ENCODE assay signal across 29 mouse cellular contexts in genomic region chr1:155604706-155605105, GRCm38 (mm10). TPM values are rescaled to one million over a fixed set of nuclear protein-coding genes. Genes with fewer than 3 reads are reported as not detected.
DNase-seq lines count a peak whose midpoint lies in the region; ATAC-seq and TF ChIP-seq lines count a peak whose summit lies in the region.
"Had no signal": no experiment of that assay in that cellular context is flagged by ENCODE, and none has a peak within 500 bp of the region (broad histone marks: within the 10 kb centered on the region; RNA-seq: fewer than 3 reads in every experiment).

No protein-coding gene starts in this region.

- H3K27ac ChIP-seq in embryonic facial prominence, embryonic 11.5 days (replicated peaks; ENCODE audit: low read depth, low read length), result no peak overlapping the region
- H3K27ac ChIP-seq in embryonic facial prominence, embryonic 10.5 days (replicated peaks), result no peak overlapping the region
- H3K27ac ChIP-seq in liver, adult 2 months (replicated peaks; ENCODE audit: insufficient read depth, low read depth, low read length), result no peak overlapping the region
- H3K27ac ChIP-seq in liver, postnatal 0 days (ENCODE audit: low read depth), result no peak overlapping the region
- H3K27ac ChIP-seq: embryonic facial prominence, embryonic 12.5 days; forebrain, embryonic 10.5 days; gastrocnemius, adult 2 months; kidney, embryonic 15.5 days; limb, embryonic 12.5 days; liver, embryonic 12.5 days; lung, embryonic 15.5 days; macrophage; stomach, embryonic 15.5 days had no signal

- no peaks in the 10 kb centered on the region for H3K9me3 ChIP-seq in embryonic facial prominence, embryonic 11.5 days (replicated peaks; ENCODE audit: control insufficient read depth, low read length)
- H3K9me3 ChIP-seq in embryonic facial prominence, embryonic 10.5 days, result no peaks in the 10 kb centered on the region
- H3K9me3 ChIP-seq in liver, postnatal 0 days (ENCODE audit: low read length), result no peaks in the 10 kb centered on the region
- H3K9me3 ChIP-seq: embryonic facial prominence, embryonic 12.5 days; forebrain, embryonic 10.5 days; forebrain, embryonic 15.5 days; kidney, embryonic 15.5 days; limb, embryonic 12.5 days; liver, embryonic 12.5 days; lung, embryonic 15.5 days; stomach, embryonic 15.5 days had no signal

- TF ChIP-seq POLR2A in liver, adult 2 months (IDR thresholded peaks at IDR 0.05; ENCODE audit: extremely low read depth, insufficient read depth, low read length), result no peak

- H3K4me1 ChIP-seq in embryonic facial prominence, embryonic 11.5 days (ENCODE audit: control insufficient read depth, insufficient read depth, low read length), result no peaks in the 10 kb centered on the region; the same call in 1 of the 2 replicates
- H3K4me1 ChIP-seq in embryonic facial prominence, embryonic 10.5 days, result peaks cover 20% of the 10 kb centered on the region
- no peaks in the 10 kb centered on the region for H3K4me1 ChIP-seq in liver, adult 2 months (ENCODE audit: control insufficient read depth, insufficient read depth, low read length)
- H3K4me1 ChIP-seq in liver, postnatal 0 days (ENCODE audit: insufficient read depth), result no peaks in the 10 kb centered on the region
- H3K4me1 ChIP-seq: liver, embryonic 12.5 days; lung, embryonic 15.5 days; stomach, embryonic 15.5 days had no signal

- no peaks in the 10 kb centered on the region for H3K79me2 ChIP-seq in liver, adult 2 months (ENCODE audit: control insufficient read depth, insufficient read depth, low read length)

- ATAC-seq in embryonic facial prominence, embryonic 11.5 days (replicated peaks; ENCODE audit: insufficient number of reproducible peaks, low FRiP score, low TSS enrichment, low read depth), result no peak
- ATAC-seq in liver, postnatal 0 days, result no peak
- ATAC-seq in erythroid progenitor cell, adult 5-6 weeks (replicated peaks; ENCODE audit: low FRiP score, poor library complexity, severe bottlenecking), result no peak
- ATAC-seq: liver, embryonic 12.5 days had no signal

- no peaks in the 10 kb centered on the region for H3K36me3 ChIP-seq in embryonic facial prominence, embryonic 11.5 days (replicated peaks; ENCODE audit: control insufficient read depth, insufficient read depth, low read depth, low read length)
- H3K36me3 ChIP-seq in embryonic facial prominence, embryonic 10.5 days (replicated peaks), result no peaks in the 10 kb centered on the region
- H3K36me3 ChIP-seq in liver, adult 2 months (ENCODE audit: control insufficient read depth, insufficient read depth, low read length), result no peaks in the 10 kb centered on the region
- H3K36me3 ChIP-seq in liver, postnatal 0 days (replicated peaks; ENCODE audit: insufficient read depth, low read length), result no peaks in the 10 kb centered on the region
- H3K36me3 ChIP-seq: embryonic facial prominence, embryonic 12.5 days; forebrain, embryonic 10.5 days; forebrain, embryonic 15.5 days; kidney, embryonic 15.5 days; limb, embryonic 12.5 days; liver, embryonic 12.5 days; lung, embryonic 15.5 days; stomach, embryonic 15.5 days had no signal

- WGBS in embryonic facial prominence, embryonic 11.5 days, result 24% methylated on average over 1 of the region's 1 CpGs
- 38% methylated on average over 1 of the region's 1 CpGs for WGBS in embryonic facial prominence, embryonic 10.5 days
- WGBS in liver, adult 2 months, result 28% methylated on average over 1 of the region's 1 CpGs
- 58% methylated on average over 1 of the region's 1 CpGs for WGBS in liver, postnatal 0 days (ENCODE audit: insufficient replicate concordance)

- no peak overlapping the region for H3K4me2 ChIP-seq in embryonic facial prominence, embryonic 11.5 days (ENCODE audit: low read depth, low read length)
- H3K4me2 ChIP-seq in liver, postnatal 0 days (ENCODE audit: low read depth, low read length), result no peak overlapping the region
- H3K4me2 ChIP-seq: embryonic facial prominence, embryonic 12.5 days; forebrain, embryonic 15.5 days; heart, embryonic 11.5 days; kidney, embryonic 15.5 days; limb, embryonic 12.5 days; liver, embryonic 12.5 days; lung, embryonic 15.5 days; stomach, embryonic 15.5 days had no signal

- H3K4me3 ChIP-seq in embryonic facial prominence, embryonic 11.5 days (ENCODE audit: low read depth, low read length), result no peak overlapping the region
- no peak overlapping the region for H3K4me3 ChIP-seq in embryonic facial prominence, embryonic 10.5 days
- H3K4me3 ChIP-seq in liver, adult 2 months (ENCODE audit: insufficient read depth, low read depth, low read length), result no peak overlapping the region
- no peak overlapping the region for H3K4me3 ChIP-seq in liver, postnatal 0 days (ENCODE audit: low read depth, low read length)
- H3K4me3 ChIP-seq: embryonic facial prominence, embryonic 12.5 days; forebrain, embryonic 10.5 days; forebrain, embryonic 15.5 days; gastrocnemius, adult 2 months; kidney, embryonic 15.5 days; limb, embryonic 12.5 days; liver, embryonic 12.5 days; lung, embryonic 15.5 days; stomach, embryonic 15.5 days had no signal

- H3K9ac ChIP-seq in embryonic facial prominence, embryonic 11.5 days (replicated peaks; ENCODE audit: low read length), result no peak overlapping the region
- H3K9ac ChIP-seq in liver, adult 2 months (ENCODE audit: low read depth, low read length), result no peak overlapping the region
- H3K9ac ChIP-seq in liver, postnatal 0 days (replicated peaks), result no peak overlapping the region
- H3K9ac ChIP-seq: embryonic facial prominence, embryonic 12.5 days; forebrain, embryonic 15.5 days; kidney, embryonic 15.5 days; limb, embryonic 12.5 days; liver, embryonic 12.5 days; lung, embryonic 15.5 days; stomach, embryonic 15.5 days had no signal

- peak; percentile 42 for DNase-seq in embryonic facial prominence, embryonic 11.5 days (ENCODE audit: low spot score)
- DNase-seq in embryonic facial prominence, embryonic 10.5 days (ENCODE audit: low spot score), result no peak
- peak; percentile 16 for DNase-seq in liver, adult 2 months (ENCODE audit: extremely low read depth, low read depth, low spot score)
- DNase-seq in liver, postnatal 0 days, result no peak
- DNase-seq in NIH3T3 (ENCODE audit: low read depth), result peak; percentile 58
- peak; percentile 49 for DNase-seq in hindlimb bud, embryonic 11.5 days (ENCODE audit: extremely low spot score, low read depth, low spot score)
- DNase-seq in cerebellum, adult 11-12 months, result no peak
- DNase-seq: adrenal gland, adult 2 months; cerebellum, adult 9-10 months; cerebellum, postnatal 36 days; gastrocnemius, adult 2 months; gastrocnemius, postnatal 36 days; heart, adult 18-20 months; kidney, adult 18-20 months; kidney, postnatal 25 days; midbrain, embryonic 14.5 days; right cerebral cortex, postnatal 25 days; thymus, postnatal 14 days had no signal

- TF ChIP-seq CTCF in liver, adult 2 months (IDR thresholded peaks at IDR 0.05; ENCODE audit: low read depth, low read length), result no peak
- no peak for TF ChIP-seq CTCF in liver, postnatal 0 days (IDR thresholded peaks at IDR 0.05; ENCODE audit: low read depth)

- no peak for TF ChIP-seq EP300 in liver, postnatal 0 days (IDR thresholded peaks at IDR 0.05; ENCODE audit: low read depth)

- H3K27me3 ChIP-seq in embryonic facial prominence, embryonic 11.5 days (ENCODE audit: control insufficient read depth, insufficient read depth, low read length), result no peaks in the 10 kb centered on the region
- no peaks in the 10 kb centered on the region for H3K27me3 ChIP-seq in embryonic facial prominence, embryonic 10.5 days (replicated peaks; ENCODE audit: low read depth, poor library complexity, severe bottlenecking)
- no peaks in the 10 kb centered on the region for H3K27me3 ChIP-seq in liver, adult 2 months (ENCODE audit: control insufficient read depth, insufficient read depth, low read length)
- H3K27me3 ChIP-seq in liver, postnatal 0 days (ENCODE audit: insufficient read depth, low read length), result no peaks in the 10 kb centered on the region
- H3K27me3 ChIP-seq: embryonic facial prominence, embryonic 12.5 days; forebrain, embryonic 15.5 days; kidney, embryonic 15.5 days; limb, embryonic 12.5 days; liver, embryonic 12.5 days; lung, embryonic 15.5 days; stomach, embryonic 15.5 days had no signal

RNA-seq across cellular contexts. Expression of gene Acbd6, which starts 46.8 kb away (rescaled TPM):
- 83.2 and 85.2 TPM in 2 replicates for polyA plus RNA-seq in embryonic facial prominence, embryonic 11.5 days (2014; fragmentation: Nextera tagmentation; extraction: Ambion mirVana)
- 77.6 and 79.5 TPM in 2 replicates for polyA plus RNA-seq in embryonic facial prominence, embryonic 10.5 days (2016; fragmentation: Nextera tagmentation; extraction: Ambion mirVana)
- total RNA-seq in liver, adult 2 months (2014; rRNA removed), result 14.8 and 19.9 TPM in 2 replicates
- 71.5 and 79.6 TPM in 2 replicates for polyA plus RNA-seq in liver, adult 2 months (2012; rRNA removed)
- polyA plus RNA-seq in liver, postnatal 0 days (2015; fragmentation: Nextera tagmentation; extraction: Ambion mirVana), result 34.3 and 38.3 TPM in 2 replicates
- total RNA-seq in erythroid progenitor cell, adult 5-6 weeks (2015; ENCODE audit: low replicate concordance), result 17.7 and 25.2 TPM in 2 replicates
- 0.30 and 21.3 TPM in 2 replicates for total RNA-seq in erythroid progenitor cell, adult 5-6 weeks (2017; ENCODE audit: low replicate concordance)

Comparison
In these comparisons a context has a peak if more than half of its experiments do, and no peak if none do; other contexts are left out.
1. DNase-seq: peak in embryonic facial prominence, embryonic 11.5 days (single experiment), liver, adult 2 months (single experiment), NIH3T3 (single experiment) and hindlimb bud, embryonic 11.5 days (single experiment); none in embryonic facial prominence, embryonic 10.5 days (single experiment), liver, postnatal 0 days (single experiment) and cerebellum, adult 11-12 months (single experiment).